Mouse (Mus musculus) midbrain, embryonic 12.5 days (tissue): ENCODE data around the gene Npcd. TPM values are rescaled to one million over a fixed set of nuclear protein-coding genes. Genes with fewer than 3 reads are reported as not detected.
A peak's percentile ranks its signal among the peaks of the same experiment; 100 is the strongest.

ENCODE experiments used
- ATAC-seq: fragments of 200-750 bp; cut with Nextera tagmentation; 2 replicates; pipeline ENCODE4 v1.8.0; 2017; ENCODE audit warnings: low read depth, moderate TSS enrichment, moderate library complexity; ENCODE audit not compliant: low FRiP score
- H3K27ac ChIP-seq: fragments of 300-500 bp; sonication (generic); replicated peaks from 2 replicates; pipeline ENCODE4 v1.5.1; 2016; ENCODE audit warnings: mild to moderate bottlenecking
- H3K27me3 ChIP-seq: fragments of 300-500 bp; sonication (generic); 2 replicates; pipeline ENCODE4 v1.6.1; 2016; ENCODE audit warnings: mild to moderate bottlenecking
- H3K36me3 ChIP-seq: fragments of 300-500 bp; sonication (generic); 2 replicates; pipeline ENCODE4 v1.6.1; 2016
- H3K4me1 ChIP-seq: fragments of 300-500 bp; sonication (generic); 2 replicates; pipeline ENCODE4 v1.6.1; 2016
- H3K4me2 ChIP-seq: fragments of 300-500 bp; sonication (generic); replicated peaks from 2 replicates; pipeline ENCODE4 v1.6.1; 2016; ENCODE audit warnings: mild to moderate bottlenecking, moderate library complexity
- H3K4me3 ChIP-seq: fragments of 300-500 bp; sonication (generic); 2 replicates; pipeline ENCODE4 v1.5.1; 2016; ENCODE audit warnings: mild to moderate bottlenecking
- H3K9ac ChIP-seq: fragments of 300-500 bp; sonication (generic); replicated peaks from 2 replicates; pipeline ENCODE4 v1.6.1; 2016; ENCODE audit warnings: mild to moderate bottlenecking, moderate library complexity
- H3K9me3 ChIP-seq: fragments of 300-500 bp; sonication (generic); 2 replicates; pipeline ENCODE4 v1.6.1; 2016; ENCODE audit warnings: mild to moderate bottlenecking
- WGBS: fragments of 180-500 bp; shearing (Covaris S2); methylation state at CpG from one replicate; pipeline ENCODE4 v1.1.7; 2016; 5-methylcytosine and 5-hydroxymethylcytosine counted together
- polyA plus RNA-seq: library from polyadenylated mRNA; unstranded; fragments of >200 nt; fragmentation: Nextera tagmentation; extraction: Ambion mirVana; gene quantifications from 2 replicates; pipeline ENCODE4 v1.2.1, GENCODE M21; 2016

Npcd gene
- 0.45 TPM in 1 of 2 replicates, not detected in the other for polyA plus RNA-seq

GRCm38 (mm10) chr15:79834130-79834880 lies at the start of gene Npcd, which contains the start of gene Cbx6:
Npcd (minus strand) TSS chr15:79834237.
Cbx6 (minus strand) TSS chr15:79834688.
- no peaks in the 10 kb centered on the region for H3K27me3 ChIP-seq
- ATAC-seq, result peak; percentile 83
- H3K9ac ChIP-seq, result peak within 1 kb of the TSS; percentile 96
- no peaks in the 10 kb centered on the region for H3K9me3 ChIP-seq
- peaks cover 8% of the 10 kb centered on the region; the same call in 1 of the 2 replicates for H3K36me3 ChIP-seq
- peak within 1 kb of the TSS; percentile 85 for H3K4me3 ChIP-seq
- peak within 1 kb of the TSS; percentile 98 for H3K27ac ChIP-seq
- 1% methylated on average over 57 of the region's 58 CpGs for WGBS
- H3K4me2 ChIP-seq, result peak within 1 kb of the TSS; percentile 97
- peaks cover 49% of the 10 kb centered on the region for H3K4me1 ChIP-seq

GRCm38 (mm10) chr15:79883352-79883822 lies 49.4 kb upstream of the Npcd start:
- Histone ChIP-seq H3K27ac (peak overlapping the region; percentile 81), H3K9me3 (no peaks in the 10 kb centered on the region), H3K4me3 (peak overlapping the region; percentile 45), H3K4me2 (peak overlapping the region; percentile 61), H3K36me3 (no peaks in the 10 kb centered on the region), H3K4me1 (peaks cover 9% of the 10 kb centered on the region), H3K27me3 (0 out of 2 replicates have a peak, but pooled peaks cover 4% of the 10 kb centered on the region), H3K9ac (peak overlapping the region; percentile 54)
- under 1% methylated on average over 30 of the region's 30 CpGs for WGBS
- peak; percentile 92 for ATAC-seq

DNA sequence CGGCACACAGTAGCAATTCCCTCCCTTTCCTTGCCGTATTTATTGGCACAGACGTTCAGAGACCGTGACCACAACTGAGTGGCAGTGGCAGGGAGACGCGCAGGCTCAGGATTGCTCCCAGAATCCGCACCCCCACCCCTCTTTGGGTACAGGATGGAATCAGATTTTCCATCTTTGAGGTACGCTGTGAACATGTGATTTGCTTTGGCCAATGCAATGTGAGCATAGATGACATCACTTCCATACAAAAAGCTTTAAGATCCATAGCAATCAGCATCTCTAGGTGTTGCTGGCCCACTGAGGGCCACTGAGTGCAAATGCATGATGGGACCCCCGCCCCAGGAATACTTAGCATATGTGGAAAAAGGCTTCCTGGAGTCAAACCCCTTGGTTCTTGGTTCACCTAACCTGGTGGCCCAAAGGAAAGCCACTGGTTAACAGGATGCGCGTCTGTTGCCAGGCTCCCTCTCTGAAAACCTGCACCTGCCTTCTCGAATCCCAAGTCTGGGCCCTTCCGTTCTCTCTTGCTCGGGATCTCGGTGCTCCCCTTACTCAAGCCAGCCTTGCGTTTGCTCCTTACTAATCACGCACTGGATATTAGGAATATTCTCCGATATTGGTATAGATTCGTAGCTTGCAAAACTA lies 48.7 kb upstream of the Npcd start:
- WGBS, result 25% methylated on average over 19 of the region's 19 CpGs
- Histone ChIP-seq H3K27ac (peak overlapping the region; percentile 81), H3K9ac (peak overlapping the region; percentile 41), H3K4me1 (peaks cover 9% of the 10 kb centered on the region), H3K27me3 (0 out of 2 replicates have a peak, but pooled peaks cover 4% of the 10 kb centered on the region), H3K36me3 (no peaks in the 10 kb centered on the region), H3K4me3 (peak overlapping the region; percentile 45), H3K4me2 (peak overlapping the region; percentile 61), H3K9me3 (no peaks in the 10 kb centered on the region)
- peak; percentile 39; the same call in 1 of the 2 replicates for ATAC-seq

DNA sequence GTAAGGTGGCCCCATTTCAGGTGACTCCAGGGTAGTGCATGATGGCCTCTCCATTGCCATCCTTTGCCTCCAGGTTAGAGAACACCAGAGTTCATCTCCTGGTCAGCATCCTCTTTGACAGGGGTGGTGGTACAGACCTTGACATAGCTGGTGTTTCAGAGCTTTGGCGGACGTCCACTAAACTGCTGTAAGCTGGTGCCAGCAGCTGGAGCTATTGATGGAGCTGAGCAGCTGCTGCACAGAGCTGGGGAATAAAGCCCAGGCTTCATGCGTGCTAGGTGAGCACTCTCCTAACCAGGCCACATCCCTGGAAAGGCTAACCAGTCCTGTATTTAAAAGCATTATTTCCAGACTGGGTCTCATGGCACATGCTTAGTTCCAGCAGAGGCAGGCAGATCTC lies 46.4 kb upstream of the Npcd start:
- H3K4me1 ChIP-seq, result peaks cover 9% of the 10 kb centered on the region
- no peak overlapping the region for H3K4me2 ChIP-seq
- no peak for ATAC-seq
- H3K27me3 ChIP-seq, result 0 out of 2 replicates have a peak, but pooled peaks cover 4% of the 10 kb centered on the region
- H3K27ac ChIP-seq, result no peak overlapping the region
- H3K4me3 ChIP-seq, result no peak overlapping the region
- no peaks in the 10 kb centered on the region for H3K36me3 ChIP-seq
- 80% methylated on average over 3 of the region's 3 CpGs for WGBS
- no peak overlapping the region for H3K9ac ChIP-seq
- H3K9me3 ChIP-seq, result no peaks in the 10 kb centered on the region

DNA sequence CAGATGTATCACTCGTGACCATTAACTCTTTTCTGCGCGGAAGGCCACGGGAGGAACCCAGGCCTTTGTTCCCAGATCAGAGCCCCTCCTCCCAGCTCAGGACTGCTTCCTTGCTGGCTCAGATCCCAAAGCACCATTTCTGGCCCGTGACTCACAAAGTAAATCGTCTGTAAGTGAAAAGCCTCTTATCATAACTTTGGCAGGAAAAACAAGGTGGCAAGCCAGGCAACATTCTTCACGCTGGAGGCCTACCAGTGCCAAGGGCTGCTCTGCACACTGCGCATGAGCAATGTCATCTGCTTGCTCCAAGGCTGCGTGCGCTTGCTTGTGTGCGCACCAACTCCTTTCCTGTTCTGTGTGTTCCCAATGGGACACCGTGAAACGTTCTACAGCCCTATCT lies 45.3 kb upstream of the Npcd start:
- Histone ChIP-seq H3K9ac (no peak overlapping the region), H3K4me1 (peaks cover 9% of the 10 kb centered on the region), H3K9me3 (no peaks in the 10 kb centered on the region), H3K4me2 (no peak overlapping the region), H3K36me3 (no peaks in the 10 kb centered on the region), H3K27me3 (0 out of 2 replicates have a peak, but pooled peaks cover 4% of the 10 kb centered on the region), H3K27ac (no peak overlapping the region), H3K4me3 (no peak overlapping the region)
- WGBS, result 65% methylated on average over 13 of the region's 13 CpGs
- no peak for ATAC-seq

GRCm38 (mm10) chr15:79878725-79879136 lies 44.7 kb upstream of the Npcd start:
- no peak overlapping the region for H3K4me3 ChIP-seq
- no peak for ATAC-seq
- no peaks in the 10 kb centered on the region for H3K9me3 ChIP-seq
- 75% methylated on average over 6 of the region's 6 CpGs for WGBS
- H3K9ac ChIP-seq, result no peak overlapping the region
- H3K4me1 ChIP-seq, result peaks cover 9% of the 10 kb centered on the region
- H3K27ac ChIP-seq, result no peak overlapping the region
- H3K27me3 ChIP-seq, result 0 out of 2 replicates have a peak, but pooled peaks cover 4% of the 10 kb centered on the region
- H3K4me2 ChIP-seq, result no peak overlapping the region
- H3K36me3 ChIP-seq, result no peaks in the 10 kb centered on the region

- Histone ChIP-seq H3K27me3 (no peaks in the 10 kb centered on the region), H3K4me2 (no peak overlapping the region)
- WGBS, result 91% methylated on average over 18 of the region's 18 CpGs
Observed at GRCm38 (mm10) chr15:79875261-79875995, 41.4 kb upstream of the Npcd start.

GRCm38 (mm10) chr15:79873995-79874394 lies 40.0 kb upstream of the Npcd start:
- H3K4me2 ChIP-seq, result no peak overlapping the region
- H3K27me3 ChIP-seq, result no peaks in the 10 kb centered on the region
- no peaks in the 10 kb centered on the region for H3K36me3 ChIP-seq
- no peak for ATAC-seq
- H3K9ac ChIP-seq, result no peak overlapping the region
- no peak overlapping the region for H3K4me3 ChIP-seq
- no peaks in the 10 kb centered on the region for H3K4me1 ChIP-seq
- H3K27ac ChIP-seq, result no peak overlapping the region
- 76% methylated on average over 2 of the region's 2 CpGs for WGBS
- H3K9me3 ChIP-seq, result peaks cover 5% of the 10 kb centered on the region; the same call in 1 of the 2 replicates

More at GRCm38 (mm10) chr15:79875261-79875995, 41.4 kb upstream of the Npcd start:
- no peak overlapping the region for H3K27ac ChIP-seq
- no peak overlapping the region for H3K4me3 ChIP-seq
- no peaks in the 10 kb centered on the region for H3K36me3 ChIP-seq
- H3K9me3 ChIP-seq, result no peaks in the 10 kb centered on the region
- no peaks in the 10 kb centered on the region for H3K4me1 ChIP-seq
- H3K9ac ChIP-seq, result no peak overlapping the region
- ATAC-seq, result no peak

DNA sequence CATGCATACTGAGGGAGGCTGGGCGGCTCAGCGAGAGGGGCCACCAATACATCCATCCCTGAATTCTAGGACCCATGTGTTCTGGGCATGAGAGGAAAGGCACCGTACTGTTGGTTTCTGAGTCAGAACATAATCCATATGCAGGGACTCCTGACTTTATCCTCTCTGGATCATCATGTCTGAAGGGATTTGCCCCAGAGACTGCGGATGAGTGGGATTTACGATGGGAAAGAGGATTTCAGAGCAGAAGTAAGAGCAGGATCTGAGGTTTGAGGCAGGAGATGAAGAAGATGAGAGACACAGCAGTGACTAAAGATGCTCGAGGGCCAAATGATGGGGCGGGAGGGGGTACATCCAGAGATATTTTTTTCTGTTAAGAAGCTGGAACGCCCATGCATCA lies 39.5 kb upstream of the Npcd start:
- WGBS, result 87% methylated on average over 8 of the region's 8 CpGs
- Histone ChIP-seq H3K27me3 (no peaks in the 10 kb centered on the region), H3K4me3 (no peak overlapping the region), H3K27ac (no peak overlapping the region), H3K4me1 (no peaks in the 10 kb centered on the region), H3K9ac (no peak overlapping the region), H3K9me3 (peaks cover 5% of the 10 kb centered on the region; the same call in 1 of the 2 replicates), H3K36me3 (no peaks in the 10 kb centered on the region), H3K4me2 (no peak overlapping the region)
- ATAC-seq, result no peak

- WGBS, result 88% methylated on average over 3 of the region's 3 CpGs
- no peak overlapping the region for H3K27ac ChIP-seq
- no peak for ATAC-seq
- no peaks in the 10 kb centered on the region for H3K4me1 ChIP-seq
- no peak overlapping the region for H3K9ac ChIP-seq
- no peaks in the 10 kb centered on the region for H3K36me3 ChIP-seq
- no peak overlapping the region for H3K4me2 ChIP-seq
- H3K27me3 ChIP-seq, result no peaks in the 10 kb centered on the region
- H3K9me3 ChIP-seq, result peaks cover 5% of the 10 kb centered on the region; the same call in 1 of the 2 replicates
- H3K4me3 ChIP-seq, result no peak overlapping the region
Observed at GRCm38 (mm10) chr15:79867260-79868002, 33.4 kb upstream of the Npcd start.

GRCm38 (mm10) chr15:79859821-79860220 lies 25.8 kb upstream of the Npcd start:
- Histone ChIP-seq H3K4me2 (no peak overlapping the region), H3K4me3 (no peak overlapping the region), H3K36me3 (no peaks in the 10 kb centered on the region), H3K27me3 (no peaks in the 10 kb centered on the region; the same call in 1 of the 2 replicates), H3K27ac (no peak overlapping the region), H3K4me1 (no peaks in the 10 kb centered on the region), H3K9me3 (no peaks in the 10 kb centered on the region), H3K9ac (no peak overlapping the region)
- WGBS, result 92% methylated on average over 9 of the region's 9 CpGs
- ATAC-seq, result no peak
